Mouse (Mus musculus): Measurements from ENCODE around the gene Agtrap.

Gene Agtrap

GRCm38 (mm10) chr4:148107621-148108291, 19.9 kb upstream of the Agtrap start:
- WGBS = 57% methylated on average over 22 of the region's 22 CpGs

- 87% methylated on average over 3 of the region's 3 CpGs for whole genome bisulfite sequencing
Measured at GRCm38 (mm10) chr4:148104146-148104545, 16.3 kb upstream of the Agtrap start.

- 17% methylated on average over 29 of the region's 29 CpGs for WGBS
Measured at GRCm38 (mm10) chr4:148101801-148102527, 14.1 kb upstream of the Agtrap start.

- 94% methylated on average over 3 of the region's 3 CpGs for WGBS
Measured at GRCm38 (mm10) chr4:148098666-148099065, 10.8 kb upstream of the Agtrap start.

- 98% methylated on average over 2 of the region's 2 CpGs for WGBS
Measured at GRCm38 (mm10) chr4:148097936-148098335, 10.1 kb upstream of the Agtrap start.

- WGBS = 85% methylated on average over 4 of the region's 4 CpGs
Measured at GRCm38 (mm10) chr4:148095081-148095480, 7.2 kb upstream of the Agtrap start.

GRCm38 (mm10) chr4:148094161-148094560, 6.3 kb upstream of the Agtrap start:
- WGBS = 83% methylated on average over 5 of the region's 5 CpGs

GRCm38 (mm10) chr4:148092551-148093271, 4.9 kb upstream of the Agtrap start:
- 87% methylated on average over 11 of the region's 11 CpGs for WGBS

- WGBS = 95% methylated on average over 1 of the region's 1 CpGs
Measured at GRCm38 (mm10) chr4:148091181-148091580, 3.4 kb upstream of the Agtrap start.

GRCm38 (mm10) chr4:148089166-148089565, 1.3 kb upstream of the Agtrap start:
- WGBS = 79% methylated on average over 4 of the region's 4 CpGs

GRCm38 (mm10) chr4:148087091-148087906, 532 bp downstream of the Agtrap start:
- WGBS = 25% methylated on average over 30 of the region's 30 CpGs

GRCm38 (mm10) chr4:148085907-148086305, 1.9 kb downstream of the Agtrap start:
- 72% methylated on average over 3 of the region's 3 CpGs for WGBS

GRCm38 (mm10) chr4:148085131-148085906, 2.5 kb downstream of the Agtrap start:
- WGBS = 72% methylated on average over 10 of the region's 10 CpGs

- WGBS = 46% methylated on average over 8 of the region's 8 CpGs
Measured at GRCm38 (mm10) chr4:148084261-148084714, 3.5 kb downstream of the Agtrap start.

GRCm38 (mm10) chr4:148083176-148083899, 4.5 kb downstream of the Agtrap start:
- WGBS = 74% methylated on average over 21 of the region's 21 CpGs

- 66% methylated on average over 12 of the region's 12 CpGs for WGBS
Measured at GRCm38 (mm10) chr4:148082257-148083044, 5.4 kb downstream of the Agtrap start.

- WGBS = 94% methylated on average over 10 of the region's 10 CpGs
Measured at GRCm38 (mm10) chr4:148081201-148081600, 6.6 kb downstream of the Agtrap start.

- WGBS = 80% methylated on average over 1 of the region's 1 CpGs
Measured at GRCm38 (mm10) chr4:148080597-148080973, 7.2 kb downstream of the Agtrap start.

GRCm38 (mm10) chr4:148079944-148080596, 7.8 kb downstream of the Agtrap start:
- 93% methylated on average over 8 of the region's 8 CpGs for WGBS
